Mouse (Mus musculus): ENCODE measurements around the gene Astn2. TPM values are rescaled to one million over a fixed set of nuclear protein-coding genes. Genes with fewer than 3 reads are reported as not detected.

Gene Astn2
- polyA plus RNA-seq, 1 experiment from 2014 or later, result 0.24 TPM

GRCm38 (mm10) chr4:65819835-65820234 lies 584.6 kb downstream of the Astn2 start:
- no peaks in the 10 kb centered on the region for H3K4me1 ChIP-seq (replicated peaks; ENCODE audit: insufficient read depth, low read length)
- ATAC-seq (replicated peaks; ENCODE audit: low FRiP score, low read depth) (no peak), DNase-seq (ENCODE audit: low spot score) (no peak)
- H3K9me3 ChIP-seq (replicated peaks; ENCODE audit: low read length), result no peaks in the 10 kb centered on the region
- TF ChIP-seq CTCF (IDR thresholded peaks at IDR 0.05; ENCODE audit: low read depth), result no peak
- H3K27ac ChIP-seq, result no peak overlapping the region
- no peaks in the 10 kb centered on the region for H3K36me3 ChIP-seq (ENCODE audit: insufficient read depth, low read length)
- no peaks in the 10 kb centered on the region for H3K27me3 ChIP-seq (ENCODE audit: insufficient read depth, low read length)
- 74% methylated on average over 3 of the region's 3 CpGs for WGBS
- H3K4me2 ChIP-seq (ENCODE audit: low read length), result no peak overlapping the region
- H3K9ac ChIP-seq (ENCODE audit: low read depth, low read length), result no peak overlapping the region
- no peak overlapping the region for H3K4me3 ChIP-seq (replicated peaks; ENCODE audit: low read depth, low read length)

GRCm38 (mm10) chr4:65814176-65814535 lies 590.3 kb downstream of the Astn2 start:
- H3K4me3 ChIP-seq (replicated peaks; ENCODE audit: low read depth, low read length), result no peak overlapping the region
- ATAC-seq (replicated peaks; ENCODE audit: low FRiP score, low read depth), result no peak
- WGBS, result 91% methylated on average over 2 of the region's 2 CpGs
- no peak overlapping the region for H3K27ac ChIP-seq
- no peaks in the 10 kb centered on the region for H3K36me3 ChIP-seq (ENCODE audit: insufficient read depth, low read length)
- no peaks in the 10 kb centered on the region for H3K27me3 ChIP-seq (ENCODE audit: insufficient read depth, low read length)
- no peaks in the 10 kb centered on the region for H3K4me1 ChIP-seq (replicated peaks; ENCODE audit: insufficient read depth, low read length)
- H3K9ac ChIP-seq (ENCODE audit: low read depth, low read length), result no peak overlapping the region
- no peak for DNase-seq (ENCODE audit: low spot score)
- no peak for TF ChIP-seq CTCF (IDR thresholded peaks at IDR 0.05; ENCODE audit: low read depth)
- H3K9me3 ChIP-seq (replicated peaks; ENCODE audit: low read length), result no peaks in the 10 kb centered on the region
- H3K4me2 ChIP-seq (ENCODE audit: low read length), result no peak overlapping the region

GRCm38 (mm10) chr4:65813500-65814175 lies 590.8 kb downstream of the Astn2 start:
- no peak overlapping the region for H3K9ac ChIP-seq (ENCODE audit: low read depth, low read length)
- 80% methylated on average over 1 of the region's 1 CpGs for WGBS
- TF ChIP-seq CTCF (IDR thresholded peaks at IDR 0.05; ENCODE audit: low read depth), result no peak

GRCm38 (mm10) chr4:65807341-65807740 lies 597.1 kb downstream of the Astn2 start:
- no peaks in the 10 kb centered on the region for H3K27me3 ChIP-seq (ENCODE audit: insufficient read depth, low read length)
- WGBS, result 89% methylated on average over 3 of the region's 3 CpGs
- H3K4me1 ChIP-seq (replicated peaks; ENCODE audit: insufficient read depth, low read length), result no peaks in the 10 kb centered on the region
- no peaks in the 10 kb centered on the region for H3K9me3 ChIP-seq (replicated peaks; ENCODE audit: low read length)
- ATAC-seq (replicated peaks; ENCODE audit: low FRiP score, low read depth) (no peak), DNase-seq (ENCODE audit: low spot score) (no peak)
- no peak overlapping the region for H3K27ac ChIP-seq
- H3K9ac ChIP-seq (ENCODE audit: low read depth, low read length), result no peak overlapping the region
- no peak for TF ChIP-seq CTCF (IDR thresholded peaks at IDR 0.05; ENCODE audit: low read depth)
- no peak overlapping the region for H3K4me2 ChIP-seq (ENCODE audit: low read length)
- H3K4me3 ChIP-seq (replicated peaks; ENCODE audit: low read depth, low read length), result no peak overlapping the region
- H3K36me3 ChIP-seq (ENCODE audit: insufficient read depth, low read length), result no peaks in the 10 kb centered on the region

More at GRCm38 (mm10) chr4:65813500-65814175, 590.8 kb downstream of the Astn2 start:
- H3K4me1 ChIP-seq (replicated peaks; ENCODE audit: insufficient read depth, low read length), result no peaks in the 10 kb centered on the region
- DNase-seq (ENCODE audit: low spot score) (no peak), ATAC-seq (replicated peaks; ENCODE audit: low FRiP score, low read depth) (no peak)
- no peak overlapping the region for H3K4me3 ChIP-seq (replicated peaks; ENCODE audit: low read depth, low read length)
- H3K36me3 ChIP-seq (ENCODE audit: insufficient read depth, low read length), result no peaks in the 10 kb centered on the region
- no peak overlapping the region for H3K4me2 ChIP-seq (ENCODE audit: low read length)
- no peak overlapping the region for H3K27ac ChIP-seq
- H3K27me3 ChIP-seq (ENCODE audit: insufficient read depth, low read length), result no peaks in the 10 kb centered on the region
- H3K9me3 ChIP-seq (replicated peaks; ENCODE audit: low read length), result no peaks in the 10 kb centered on the region

- TF ChIP-seq CTCF (IDR thresholded peaks at IDR 0.05; ENCODE audit: low read depth), result no peak
- ATAC-seq (replicated peaks; ENCODE audit: low FRiP score, low read depth), result no peak
Measured at GRCm38 (mm10) chr4:65801204-65801603, 603.2 kb downstream of the Astn2 start.

GRCm38 (mm10) chr4:65791051-65791450 lies 613.4 kb downstream of the Astn2 start:
- no peak overlapping the region for H3K4me3 ChIP-seq (replicated peaks; ENCODE audit: low read depth, low read length)
- H3K9ac ChIP-seq (ENCODE audit: low read depth, low read length), result no peak overlapping the region
- no peak overlapping the region for H3K27ac ChIP-seq
- no peaks in the 10 kb centered on the region for H3K36me3 ChIP-seq (ENCODE audit: insufficient read depth, low read length)
- no peak overlapping the region for H3K4me2 ChIP-seq (ENCODE audit: low read length)
- ATAC-seq (replicated peaks; ENCODE audit: low FRiP score, low read depth) (no peak), DNase-seq (ENCODE audit: low spot score) (peak; percentile 4)
- TF ChIP-seq CTCF (IDR thresholded peaks at IDR 0.05; ENCODE audit: low read depth), result peak; percentile 45
- H3K27me3 ChIP-seq (ENCODE audit: insufficient read depth, low read length), result no peaks in the 10 kb centered on the region
- no peaks in the 10 kb centered on the region for H3K9me3 ChIP-seq (replicated peaks; ENCODE audit: low read length)
- no peaks in the 10 kb centered on the region for H3K4me1 ChIP-seq (replicated peaks; ENCODE audit: insufficient read depth, low read length)

More at GRCm38 (mm10) chr4:65801204-65801603, 603.2 kb downstream of the Astn2 start:
- no peaks in the 10 kb centered on the region for H3K36me3 ChIP-seq (ENCODE audit: insufficient read depth, low read length)
- no peak overlapping the region for H3K4me3 ChIP-seq (replicated peaks; ENCODE audit: low read depth, low read length)
- H3K4me1 ChIP-seq (replicated peaks; ENCODE audit: insufficient read depth, low read length), result no peaks in the 10 kb centered on the region
- no peak overlapping the region for H3K4me2 ChIP-seq (ENCODE audit: low read length)
- no peak for DNase-seq (ENCODE audit: low spot score)
- H3K9ac ChIP-seq (ENCODE audit: low read depth, low read length), result no peak overlapping the region
- H3K9me3 ChIP-seq (replicated peaks; ENCODE audit: low read length), result no peaks in the 10 kb centered on the region
- H3K27me3 ChIP-seq (ENCODE audit: insufficient read depth, low read length), result no peaks in the 10 kb centered on the region
- no peak overlapping the region for H3K27ac ChIP-seq
- 63% methylated on average over 3 of the region's 3 CpGs for WGBS

Data from kidney, postnatal 0 days (tissue).